Mouse (Mus musculus) liver, embryonic 13.5 days (tissue): ENCODE data around the gene Gm136. TPM values are rescaled to one million over a fixed set of nuclear protein-coding genes. Genes with fewer than 3 reads are reported as not detected.
A peak's percentile ranks its signal among the peaks of the same experiment; 100 is the strongest.
"Not testable (repeated sequence)": the region's sequence is repeated elsewhere in the genome, so short reads cannot be mapped to it uniquely, and the experiment has no call there.

Experiments used
- ATAC-seq: fragments of 200-750 bp; cut with Nextera tagmentation; 2 replicates; pipeline ENCODE4 v1.8.0; 2017; ENCODE audit warnings: low read depth, mild to moderate bottlenecking, moderate number of reproducible peaks, moderate library complexity
- DNase-seq: peaks from one replicate; pipeline ENCODE4 v3.0.0; 2022
- H3K27ac ChIP-seq: fragments of 300-500 bp; sonication (generic); 2 replicates; pipeline ENCODE4 v1.5.1; 2015; ENCODE audit warnings: moderate library complexity, mild to moderate bottlenecking, inconsistent platforms
- H3K27me3 ChIP-seq: fragments of 300-500 bp; sonication (generic); 2 replicates; pipeline ENCODE4 v1.6.1; 2015; ENCODE audit warnings: mild to moderate bottlenecking, inconsistent platforms
- H3K36me3 ChIP-seq: fragments of 300-500 bp; sonication (generic); 2 replicates; pipeline ENCODE4 v1.6.1; 2015; ENCODE audit warnings: mild to moderate bottlenecking, inconsistent platforms
- H3K4me1 ChIP-seq: fragments of 300-500 bp; sonication (generic); replicated peaks from 2 replicates; pipeline ENCODE4 v1.6.1; 2015; ENCODE audit warnings: inconsistent platforms
- H3K4me2 ChIP-seq: fragments of 300-500 bp; sonication (generic); 2 replicates; pipeline ENCODE4 v1.6.1; 2015; ENCODE audit warnings: inconsistent platforms, mild to moderate bottlenecking, moderate library complexity
- H3K4me3 ChIP-seq: fragments of 300-500 bp; sonication (generic); replicated peaks from 2 replicates; pipeline ENCODE4 v1.5.1; 2015; ENCODE audit warnings: mild to moderate bottlenecking, inconsistent platforms
- H3K9ac ChIP-seq: fragments of 300-500 bp; sonication (generic); 2 replicates; pipeline ENCODE4 v1.6.1; 2015; ENCODE audit warnings: mild to moderate bottlenecking, inconsistent platforms
- H3K9me3 ChIP-seq: fragments of 300-500 bp; sonication (generic); replicated peaks from 2 replicates; pipeline ENCODE4 v1.6.1; 2016; ENCODE audit warnings: inconsistent platforms
- WGBS: fragments of 180-500 bp; shearing (Covaris S2); methylation state at CpG from one replicate; pipeline ENCODE4 v1.1.7; 2015; ENCODE audit not compliant: insufficient replicate concordance; 5-methylcytosine and 5-hydroxymethylcytosine counted together
- polyA plus RNA-seq: library from polyadenylated mRNA; unstranded; fragments of >200 nt; fragmentation: Nextera tagmentation; extraction: Ambion mirVana; gene quantifications from 2 replicates; pipeline ENCODE4 v1.2.1, GENCODE M21; 2015

Gene Gm136
- polyA plus RNA-seq, 1 experiment from 2014 or later: not detected

GRCm38 (mm10) chr4:34771652-34772371, 15.7 kb upstream of the Gm136 start:
- ATAC-seq: no peak

GRCm38 (mm10) chr4:34749236-34749635, 6.8 kb downstream of the Gm136 start:
- Histone ChIP-seq H3K9ac (no peak overlapping the region), H3K36me3 (no peaks in the 10 kb centered on the region), H3K4me2 (no peak overlapping the region), H3K4me1 (no peaks in the 10 kb centered on the region), H3K27ac (no peak overlapping the region), H3K27me3 (no peaks in the 10 kb centered on the region), H3K9me3 (no peaks in the 10 kb centered on the region), H3K4me3 (no peak overlapping the region)
- ATAC-seq: no peak
- WGBS: 33% methylated on average over 6 of the region's 6 CpGs
- no peak for DNase-seq

More at GRCm38 (mm10) chr4:34771652-34772371, 15.7 kb upstream of the Gm136 start:
- Histone ChIP-seq H3K27ac (no peak overlapping the region), H3K9ac (no peak overlapping the region), H3K4me3 (no peak overlapping the region), H3K4me2 (no peak overlapping the region), H3K36me3 (peaks cover 5% of the 10 kb centered on the region; the same call in 1 of the 2 replicates), H3K4me1 (peaks cover 12% of the 10 kb centered on the region), H3K9me3 (no peaks in the 10 kb centered on the region), H3K27me3 (no peaks in the 10 kb centered on the region)
- WGBS: 43% methylated on average over 8 of the region's 8 CpGs
- no peak for DNase-seq

GRCm38 (mm10) chr4:34734461-34734860, 21.6 kb downstream of the Gm136 start:
- H3K4me3 ChIP-seq: no peak overlapping the region
- DNase-seq: no peak
- WGBS: 62% methylated on average over 3 of the region's 3 CpGs

GRCm38 (mm10) chr4:34733415-34733814, 22.6 kb downstream of the Gm136 start:
- H3K36me3 ChIP-seq, H3K27ac ChIP-seq, H3K9me3 ChIP-seq, ATAC-seq, H3K9ac ChIP-seq, H3K4me2 ChIP-seq, DNase-seq, H3K4me1 ChIP-seq, H3K4me3 ChIP-seq: not testable (repeated sequence)
- peaks cover 12% of the 10 kb centered on the region for H3K27me3 ChIP-seq
- WGBS: 17% methylated on average over 2 of the region's 2 CpGs

More at GRCm38 (mm10) chr4:34734461-34734860, 21.6 kb downstream of the Gm136 start:
- Histone ChIP-seq H3K36me3 (no peaks in the 10 kb centered on the region), H3K9me3 (no peaks in the 10 kb centered on the region), H3K27ac (no peak overlapping the region), H3K4me2 (no peak overlapping the region), H3K4me1 (peaks cover 8% of the 10 kb centered on the region), H3K27me3 (peaks cover 11% of the 10 kb centered on the region), H3K9ac (no peak overlapping the region)
- no peak for ATAC-seq

GRCm38 (mm10) chr4:34729851-34730341, 26.2 kb downstream of the Gm136 start, which contains the start of gene Cfap206:
Gene Cfap206 (minus strand): TSS chr4:34730206.
- Histone ChIP-seq H3K27ac (no peak within 1 kb of the TSS), H3K9ac (peak within 1 kb of the TSS; percentile 33; the same call in 1 of the 2 replicates), H3K27me3 (peaks cover 12% of the 10 kb centered on the region), H3K9me3 (no peaks in the 10 kb centered on the region), H3K36me3 (no peaks in the 10 kb centered on the region), H3K4me2 (peak within 1 kb of the TSS; percentile 75), H3K4me1 (peaks cover 8% of the 10 kb centered on the region), H3K4me3 (peak within 1 kb of the TSS; percentile 54)
- peak; percentile 90 for ATAC-seq
- peak; percentile 38 for DNase-seq
- under 1% methylated on average over 38 of the region's 38 CpGs for WGBS

- H3K9me3 ChIP-seq, DNase-seq, H3K27ac ChIP-seq, H3K36me3 ChIP-seq, ATAC-seq, H3K9ac ChIP-seq, H3K4me2 ChIP-seq, H3K4me3 ChIP-seq, H3K4me1 ChIP-seq: not testable (repeated sequence)
- WGBS: 65% methylated on average over 3 of the region's 3 CpGs
- peaks cover 12% of the 10 kb centered on the region for H3K27me3 ChIP-seq
Observed at GRCm38 (mm10) chr4:34725710-34726109, 30.4 kb downstream of the Gm136 start.

- Histone ChIP-seq H3K9ac (no peak overlapping the region), H3K27ac (no peak overlapping the region), H3K27me3 (no peaks in the 10 kb centered on the region), H3K36me3 (no peaks in the 10 kb centered on the region), H3K4me1 (no peaks in the 10 kb centered on the region), H3K4me2 (no peak overlapping the region), H3K9me3 (peaks cover 6% of the 10 kb centered on the region; the same call in 1 of the 2 replicates), H3K4me3 (no peak overlapping the region)
- WGBS: 55% methylated on average over 4 of the region's 4 CpGs
- no peak for DNase-seq
- ATAC-seq: no peak
Observed at GRCm38 (mm10) chr4:34724306-34724705, 31.8 kb downstream of the Gm136 start.

GRCm38 (mm10) chr4:34723186-34723585, 32.9 kb downstream of the Gm136 start:
- ATAC-seq (no peak), DNase-seq (no peak)
- H3K36me3 ChIP-seq: no peaks in the 10 kb centered on the region
- H3K27me3 ChIP-seq: no peaks in the 10 kb centered on the region
- H3K27ac ChIP-seq: no peak overlapping the region
- no peak overlapping the region for H3K9ac ChIP-seq
- H3K4me3 ChIP-seq: no peak overlapping the region
- no peak overlapping the region for H3K4me2 ChIP-seq
- WGBS: 61% methylated on average over 4 of the region's 4 CpGs
- peaks cover 6% of the 10 kb centered on the region; the same call in 1 of the 2 replicates for H3K9me3 ChIP-seq
- H3K4me1 ChIP-seq: no peaks in the 10 kb centered on the region

- H3K4me1 ChIP-seq: no peaks in the 10 kb centered on the region
- no peak for ATAC-seq
Observed at GRCm38 (mm10) chr4:34720127-34720895, 35.8 kb downstream of the Gm136 start.

GRCm38 (mm10) chr4:34719421-34719820, 36.6 kb downstream of the Gm136 start:
- Histone ChIP-seq H3K4me2 (no peak overlapping the region), H3K27ac (no peak overlapping the region), H3K4me1 (no peaks in the 10 kb centered on the region), H3K4me3 (no peak overlapping the region), H3K36me3 (no peaks in the 10 kb centered on the region), H3K27me3 (no peaks in the 10 kb centered on the region), H3K9me3 (peaks cover 6% of the 10 kb centered on the region; the same call in 1 of the 2 replicates), H3K9ac (no peak overlapping the region)
- ATAC-seq (no peak), DNase-seq (no peak)
- WGBS: 81% methylated on average over 12 of the region's 12 CpGs

More at GRCm38 (mm10) chr4:34720127-34720895, 35.8 kb downstream of the Gm136 start:
- no peaks in the 10 kb centered on the region for H3K36me3 ChIP-seq
- no peak overlapping the region for H3K4me3 ChIP-seq
- H3K27me3 ChIP-seq: no peaks in the 10 kb centered on the region
- no peak overlapping the region for H3K4me2 ChIP-seq
- H3K9me3 ChIP-seq: peaks cover 6% of the 10 kb centered on the region; the same call in 1 of the 2 replicates
- DNase-seq: no peak
- no peak overlapping the region for H3K27ac ChIP-seq
- WGBS: 66% methylated on average over 7 of the region's 7 CpGs
- H3K9ac ChIP-seq: no peak overlapping the region

GRCm38 (mm10) chr4:34715062-34715461, 41.0 kb downstream of the Gm136 start:
- no peaks in the 10 kb centered on the region for H3K27me3 ChIP-seq
- DNase-seq (no peak), ATAC-seq (no peak)
- 68% methylated on average over 1 of the region's 1 CpGs for WGBS
- H3K36me3 ChIP-seq: no peaks in the 10 kb centered on the region
- H3K4me2 ChIP-seq: no peak overlapping the region
- peaks cover 5% of the 10 kb centered on the region; the same call in 1 of the 2 replicates for H3K9me3 ChIP-seq
- no peaks in the 10 kb centered on the region for H3K4me1 ChIP-seq
- no peak overlapping the region for H3K9ac ChIP-seq
- no peak overlapping the region for H3K27ac ChIP-seq
- no peak overlapping the region for H3K4me3 ChIP-seq
